Mouse (Mus musculus): ENCODE results near the gene Josd2. TPM values are rescaled to one million over a fixed set of nuclear protein-coding genes. Genes with fewer than 3 reads are reported as not detected.

The Josd2 gene
- total and polyA plus RNA-seq, 2 experiments from 2014 or later = 22.7 to 38.5 TPM

GRCm38 (mm10) chr7:44456302-44456701 lies 11.5 kb upstream of the Josd2 start:
- Histone ChIP-seq H3K27me3 (ENCODE audit: insufficient read depth, low read length) (no peaks in the 10 kb centered on the region), H3K9me3 (ENCODE audit: low read length) (no peaks in the 10 kb centered on the region), H3K4me3 (ENCODE audit: low read depth, low read length) (no peak overlapping the region), H3K4me1 (ENCODE audit: insufficient read depth, low read length) (peaks cover 2% of the 10 kb centered on the region; the same call in 1 of the 2 replicates), H3K36me3 (ENCODE audit: insufficient read depth, low read length) (peaks cover 48% of the 10 kb centered on the region), H3K27ac (ENCODE audit: low read depth, low read length) (no peak overlapping the region), H3K4me2 (ENCODE audit: low read depth, low read length, poor library complexity, severe bottlenecking) (no peak overlapping the region), H3K9ac (replicated peaks; ENCODE audit: low read length, poor library complexity, severe bottlenecking) (no peak overlapping the region)
- DNase-seq (ENCODE audit: low spot score) (no peak), ATAC-seq (ENCODE audit: low FRiP score) (no peak)
- TF ChIP-seq CTCF (IDR thresholded peaks at IDR 0.05) = no peak
- WGBS = 93% methylated on average over 1 of the region's 1 CpGs

GRCm38 (mm10) chr7:44460067-44460466 lies 7.7 kb upstream of the Josd2 start:
- Histone ChIP-seq H3K9me3 (ENCODE audit: low read length) (no peaks in the 10 kb centered on the region), H3K9ac (replicated peaks; ENCODE audit: low read length, poor library complexity, severe bottlenecking) (no peak overlapping the region), H3K27me3 (ENCODE audit: insufficient read depth, low read length) (no peaks in the 10 kb centered on the region), H3K36me3 (ENCODE audit: insufficient read depth, low read length) (peaks cover 68% of the 10 kb centered on the region), H3K4me3 (ENCODE audit: low read depth, low read length) (no peak overlapping the region), H3K27ac (ENCODE audit: low read depth, low read length) (no peak overlapping the region), H3K4me2 (ENCODE audit: low read depth, low read length, poor library complexity, severe bottlenecking) (no peak overlapping the region), H3K4me1 (ENCODE audit: insufficient read depth, low read length) (peaks cover 11% of the 10 kb centered on the region; the same call in 1 of the 2 replicates)
- WGBS = 73% methylated on average over 6 of the region's 6 CpGs
- no peak for TF ChIP-seq CTCF (IDR thresholded peaks at IDR 0.05)
- DNase-seq (ENCODE audit: low spot score) = no peak
- ATAC-seq (ENCODE audit: low FRiP score) = no peak

DNA sequence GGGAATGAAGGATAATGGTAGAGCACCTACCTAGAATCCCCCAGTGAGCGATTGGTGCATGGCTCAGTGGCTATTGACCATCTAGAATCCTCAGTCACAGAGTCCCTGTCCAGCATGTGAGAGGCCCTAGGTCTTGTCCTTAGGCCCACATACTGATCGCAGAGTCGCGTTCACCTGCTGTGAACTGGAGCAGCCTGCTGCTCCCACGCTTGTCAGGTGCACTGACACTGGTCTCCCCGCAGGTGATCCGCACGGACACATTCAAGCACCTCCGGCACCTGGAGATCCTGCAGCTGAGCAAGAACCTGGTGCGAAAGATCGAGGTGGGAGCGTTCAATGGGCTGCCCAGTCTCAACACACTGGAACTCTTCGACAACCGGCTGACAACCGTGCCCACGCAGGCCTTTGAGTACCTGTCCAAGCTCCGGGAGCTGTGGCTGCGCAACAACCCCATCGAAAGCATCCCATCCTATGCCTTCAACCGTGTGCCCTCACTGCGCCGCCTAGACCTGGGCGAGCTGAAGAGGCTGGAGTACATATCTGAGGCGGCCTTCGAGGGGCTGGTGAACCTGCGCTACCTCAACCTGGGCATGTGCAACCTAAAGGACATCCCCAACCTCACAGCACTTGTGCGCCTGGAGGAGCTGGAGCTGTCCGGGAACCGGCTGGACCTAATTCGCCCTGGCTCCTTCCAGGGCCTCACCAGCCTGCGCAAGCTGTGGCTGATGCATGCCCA lies 6.8 kb upstream of the Josd2 start:
- H3K9ac ChIP-seq (replicated peaks; ENCODE audit: low read length, poor library complexity, severe bottlenecking) = no peak overlapping the region
- H3K27me3 ChIP-seq (ENCODE audit: insufficient read depth, low read length) = no peaks in the 10 kb centered on the region
- H3K9me3 ChIP-seq (ENCODE audit: low read length) = no peaks in the 10 kb centered on the region
- H3K4me3 ChIP-seq (ENCODE audit: low read depth, low read length) = no peak overlapping the region
- no peak for ATAC-seq (ENCODE audit: low FRiP score)
- peaks cover 14% of the 10 kb centered on the region; the same call in 1 of the 2 replicates for H3K4me1 ChIP-seq (ENCODE audit: insufficient read depth, low read length)
- no peak for DNase-seq (ENCODE audit: low spot score)
- no peak overlapping the region for H3K4me2 ChIP-seq (ENCODE audit: low read depth, low read length, poor library complexity, severe bottlenecking)
- WGBS = 80% methylated on average over 31 of the region's 31 CpGs
- peaks cover 70% of the 10 kb centered on the region for H3K36me3 ChIP-seq (ENCODE audit: insufficient read depth, low read length)
- H3K27ac ChIP-seq (ENCODE audit: low read depth, low read length) = no peak overlapping the region
- TF ChIP-seq CTCF (IDR thresholded peaks at IDR 0.05) = no peak

DNA sequence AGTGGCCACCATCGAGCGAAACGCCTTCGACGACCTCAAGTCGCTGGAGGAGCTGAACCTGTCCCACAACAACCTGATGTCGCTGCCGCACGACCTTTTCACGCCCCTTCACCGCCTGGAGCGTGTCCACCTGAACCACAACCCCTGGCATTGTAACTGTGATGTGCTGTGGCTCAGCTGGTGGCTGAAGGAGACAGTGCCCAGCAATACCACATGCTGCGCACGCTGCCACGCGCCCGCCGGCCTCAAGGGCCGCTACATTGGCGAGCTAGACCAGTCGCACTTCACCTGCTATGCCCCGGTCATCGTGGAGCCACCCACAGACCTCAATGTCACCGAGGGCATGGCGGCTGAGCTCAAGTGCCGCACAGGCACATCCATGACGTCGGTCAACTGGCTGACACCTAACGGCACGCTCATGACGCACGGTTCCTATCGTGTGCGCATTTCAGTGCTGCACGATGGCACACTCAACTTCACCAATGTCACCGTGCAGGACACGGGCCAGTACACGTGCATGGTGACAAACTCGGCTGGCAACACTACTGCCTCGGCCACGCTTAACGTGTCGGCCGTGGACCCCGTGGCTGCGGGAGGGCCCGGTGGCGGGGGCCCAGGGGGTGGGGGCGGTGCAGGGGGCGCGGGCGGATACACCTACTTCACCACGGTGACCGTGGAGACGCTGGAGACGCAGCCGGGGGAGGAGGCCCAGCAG lies 6.1 kb upstream of the Josd2 start:
- 76% methylated on average over 57 of the region's 57 CpGs for WGBS
- H3K27ac ChIP-seq (ENCODE audit: low read depth, low read length) = no peak overlapping the region
- H3K4me2 ChIP-seq (ENCODE audit: low read depth, low read length, poor library complexity, severe bottlenecking) = no peak overlapping the region
- H3K4me1 ChIP-seq (ENCODE audit: insufficient read depth, low read length) = peaks cover 14% of the 10 kb centered on the region; the same call in 1 of the 2 replicates
- no peak for TF ChIP-seq CTCF (IDR thresholded peaks at IDR 0.05)
- H3K36me3 ChIP-seq (ENCODE audit: insufficient read depth, low read length) = peaks cover 70% of the 10 kb centered on the region
- no peak for ATAC-seq (ENCODE audit: low FRiP score)
- no peaks in the 10 kb centered on the region for H3K9me3 ChIP-seq (ENCODE audit: low read length)
- no peak for DNase-seq (ENCODE audit: low spot score)
- H3K27me3 ChIP-seq (ENCODE audit: insufficient read depth, low read length) = no peaks in the 10 kb centered on the region
- no peak overlapping the region for H3K9ac ChIP-seq (replicated peaks; ENCODE audit: low read length, poor library complexity, severe bottlenecking)
- H3K4me3 ChIP-seq (ENCODE audit: low read depth, low read length) = no peak overlapping the region

- no peak for ATAC-seq (ENCODE audit: low FRiP score)
- H3K4me1 ChIP-seq (ENCODE audit: insufficient read depth, low read length) = peaks cover 14% of the 10 kb centered on the region; the same call in 1 of the 2 replicates
- WGBS = 36% methylated on average over 64 of the region's 77 CpGs
- peak overlapping the region; percentile 34; the same call in 1 of the 2 replicates for H3K27ac ChIP-seq (ENCODE audit: low read depth, low read length)
- H3K9ac ChIP-seq (replicated peaks; ENCODE audit: low read length, poor library complexity, severe bottlenecking) = no peak overlapping the region
- TF ChIP-seq CTCF (IDR thresholded peaks at IDR 0.05) = peak; percentile 47
- H3K4me3 ChIP-seq (ENCODE audit: low read depth, low read length) = no peak overlapping the region
- H3K36me3 ChIP-seq (ENCODE audit: insufficient read depth, low read length) = peaks cover 62% of the 10 kb centered on the region
- no peaks in the 10 kb centered on the region for H3K27me3 ChIP-seq (ENCODE audit: insufficient read depth, low read length)
- DNase-seq (ENCODE audit: low spot score) = no peak
- no peak overlapping the region for H3K4me2 ChIP-seq (ENCODE audit: low read depth, low read length, poor library complexity, severe bottlenecking)
- H3K9me3 ChIP-seq (ENCODE audit: low read length) = no peaks in the 10 kb centered on the region
Observed at GRCm38 (mm10) chr7:44462218-44463055, 5.3 kb upstream of the Josd2 start.
